Mouse (Mus musculus) urinary bladder, postnatal 4 days (tissue): ENCODE measurements at regions not wholly inside any gene's neighbourhood (a gene's known extent, or its start where the extent isn't known, plus 50 kb on each side); places are given as distances from the start of the nearest gene placed in this dataset.

Source experiments
- DNase-seq, 2 experiments: peaks; one replicate each; pipeline ENCODE4 v3.0.0; 2021 to 2022; ENCODE audit warnings: low spot score in 2 of 2

DNA sequence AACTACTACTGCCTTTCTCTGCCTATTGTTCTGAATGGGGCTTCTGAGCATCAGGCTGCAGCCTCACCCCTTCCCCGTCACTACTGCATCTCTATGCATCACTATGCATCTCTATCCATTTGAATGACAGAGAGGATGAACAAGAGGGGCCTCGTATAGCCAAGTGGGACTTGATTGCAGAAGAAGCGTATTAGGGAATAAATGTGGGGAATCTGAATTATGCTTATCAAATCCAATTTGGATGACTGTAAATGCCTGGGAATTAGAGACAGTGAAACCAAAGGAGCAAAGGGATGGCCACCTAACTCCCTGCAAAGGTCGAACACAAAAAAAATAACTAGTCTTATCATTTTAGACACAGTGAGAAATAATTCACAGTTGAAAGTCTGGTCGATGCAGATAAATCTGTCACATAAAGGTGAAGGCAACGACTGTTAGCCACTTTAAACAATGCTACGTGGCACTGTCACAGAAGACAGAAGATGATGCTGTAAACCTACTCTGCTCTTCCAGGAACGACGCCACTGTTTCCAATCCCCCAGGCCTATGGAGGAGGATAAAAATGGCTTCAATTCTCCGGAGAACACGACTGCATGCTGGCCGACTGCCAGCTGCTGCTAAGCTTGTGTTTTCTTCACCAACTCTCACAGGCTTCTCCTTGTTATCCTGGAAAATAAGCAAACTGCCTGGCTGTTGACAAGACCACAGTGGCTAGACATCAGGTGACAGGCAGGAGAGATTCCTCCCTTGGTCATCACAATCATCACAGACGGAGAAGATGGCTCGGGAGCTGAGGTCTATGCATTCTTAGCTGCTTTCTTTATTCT lies 213.6 kb upstream of the Akirin2 start:
- no peak for DNase-seq

DNA sequence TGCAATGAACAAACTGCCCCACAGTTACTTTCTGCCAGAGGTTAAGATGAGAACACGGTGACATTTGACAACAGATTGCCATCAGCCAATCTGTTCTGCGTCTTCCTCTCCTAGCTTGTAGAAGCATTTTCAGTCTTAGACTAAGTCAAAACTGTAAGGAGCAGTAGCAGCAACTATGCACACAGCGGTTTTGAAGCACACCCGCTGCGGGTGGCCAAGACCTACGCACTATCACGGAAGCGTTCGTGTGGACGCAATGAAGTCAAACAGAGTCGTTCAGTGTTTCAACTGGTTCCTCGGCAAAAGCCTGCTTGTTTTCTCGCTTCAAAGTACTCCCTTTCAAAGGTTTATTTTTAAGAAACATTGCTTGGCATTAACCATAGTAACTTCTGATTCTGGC lies 212.9 kb upstream of the Akirin2 start:
- DNase-seq = no peak

DNA sequence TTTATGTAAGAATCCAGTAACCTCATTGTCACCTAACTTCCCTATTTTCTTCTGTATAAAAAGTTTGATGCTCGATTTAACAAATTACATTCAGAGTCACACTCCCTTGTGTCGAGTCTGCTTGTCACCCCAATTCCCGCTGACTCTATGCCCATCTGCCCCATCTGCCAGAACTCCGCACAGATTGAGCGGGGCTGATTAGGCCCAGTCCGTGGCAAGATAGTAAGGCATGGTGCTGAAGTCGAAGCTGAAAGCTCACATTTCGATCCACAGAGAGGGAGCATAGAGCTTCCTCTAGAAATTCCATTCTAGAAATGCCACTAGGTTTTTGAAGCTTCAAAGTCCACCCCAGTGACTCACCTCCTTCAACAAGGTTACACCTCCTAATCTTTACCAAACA lies 210.7 kb upstream of the Akirin2 start:
- DNase-seq = no peak

DNA sequence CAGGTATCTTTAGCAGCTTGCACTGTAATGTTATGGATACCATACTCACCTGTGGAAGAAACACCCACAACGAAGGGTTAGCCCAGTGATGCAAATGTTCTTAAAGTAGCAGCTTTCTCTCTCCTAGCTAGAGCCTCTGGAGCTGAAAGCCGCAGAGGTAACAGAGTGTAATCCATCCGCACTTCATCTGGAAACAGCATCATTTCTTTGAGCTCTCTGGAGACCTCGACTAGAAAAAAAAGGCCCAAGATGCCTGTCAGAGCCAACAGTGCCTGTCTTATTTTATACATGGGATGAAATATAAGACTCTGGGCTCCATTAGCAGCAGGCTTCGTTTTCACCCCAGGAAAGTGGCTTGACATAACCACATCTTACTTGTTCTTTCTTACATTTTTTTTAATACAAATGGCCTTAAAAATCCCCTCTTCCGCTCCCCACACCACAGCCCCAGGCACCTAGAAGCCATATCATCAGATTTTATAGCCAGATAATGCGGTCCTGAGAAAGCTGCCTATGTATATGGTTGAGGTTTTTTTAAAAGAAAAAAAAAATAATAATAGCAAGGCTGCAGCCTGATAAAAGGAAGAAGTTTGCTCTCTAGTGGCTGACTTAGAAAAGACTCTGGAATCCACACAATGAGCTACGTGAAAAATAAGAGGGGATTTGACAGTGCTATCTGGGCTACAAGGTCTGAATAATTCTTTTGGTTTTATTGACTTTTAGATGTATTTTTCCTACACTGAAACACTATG lies 179.3 kb upstream of the Akirin2 start:
- no peak for DNase-seq

DNA sequence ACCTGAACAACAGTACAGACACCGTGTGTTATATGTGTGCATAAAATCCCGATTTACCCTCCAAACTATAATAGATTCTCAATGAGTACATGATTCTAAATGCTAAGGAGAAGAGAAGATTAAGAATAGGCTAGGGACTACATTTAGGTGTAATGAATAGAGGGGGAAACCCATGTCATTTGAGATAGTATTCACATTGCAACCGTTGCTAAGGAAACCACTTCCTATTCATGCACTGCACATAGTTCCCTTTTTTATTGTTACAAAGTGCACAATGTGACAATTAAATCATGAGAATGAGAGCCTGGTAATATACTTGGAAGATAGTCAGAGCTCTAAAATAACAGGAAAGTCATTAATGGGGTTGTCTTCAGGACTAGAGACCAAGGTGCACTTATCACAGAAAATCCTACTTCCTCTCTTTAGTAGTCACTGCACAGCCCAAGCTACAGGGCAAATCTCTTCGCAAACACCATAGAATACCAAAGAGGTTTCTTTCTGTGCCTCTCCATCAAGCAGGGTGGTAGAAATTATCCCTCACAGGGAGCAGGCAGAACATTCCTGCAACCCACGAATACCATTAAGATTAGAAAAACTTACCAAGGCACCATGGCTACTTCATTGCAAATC lies 164.3 kb upstream of the Akirin2 start:
- DNase-seq = no peak

DNA sequence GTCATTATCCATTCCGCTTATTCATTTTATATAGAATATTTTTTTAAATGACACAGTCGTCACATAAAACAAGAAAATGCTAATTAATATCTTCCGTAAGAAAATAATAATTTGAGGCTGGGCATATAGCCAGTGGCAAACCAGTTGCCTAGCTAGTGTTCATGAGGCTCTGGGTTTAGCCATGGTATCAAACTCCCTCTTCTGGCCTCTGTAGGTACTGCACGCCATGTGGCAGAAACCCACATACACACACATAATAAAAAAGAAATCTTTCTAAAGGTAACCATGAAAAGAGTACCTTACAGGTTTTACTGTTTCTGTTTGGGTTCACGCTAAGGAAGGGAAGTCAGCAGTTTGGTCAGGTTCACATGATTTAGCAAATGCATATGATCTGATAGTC lies 159.2 kb upstream of the Akirin2 start:
- no peak for DNase-seq

DNA sequence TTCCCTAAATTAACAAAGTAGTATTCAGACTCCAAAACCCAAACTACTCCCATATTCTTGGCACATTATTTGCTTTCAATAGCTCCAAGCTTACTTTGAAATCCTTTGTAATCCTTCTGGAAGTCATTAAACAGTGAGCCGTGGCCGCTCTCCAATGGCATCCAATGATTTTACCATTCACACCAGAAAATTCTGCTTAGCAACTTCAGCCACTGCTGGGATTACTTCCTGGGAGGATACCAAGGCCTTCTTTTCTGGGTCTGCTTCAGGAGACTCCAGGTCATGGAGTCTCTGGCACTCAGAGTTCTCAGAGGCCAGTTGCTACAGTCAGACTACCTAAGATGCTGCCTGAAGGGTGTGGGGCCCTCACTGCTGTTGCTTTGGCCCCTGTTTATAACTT lies 147.7 kb upstream of the Akirin2 start:
- DNase-seq = no peak

DNA sequence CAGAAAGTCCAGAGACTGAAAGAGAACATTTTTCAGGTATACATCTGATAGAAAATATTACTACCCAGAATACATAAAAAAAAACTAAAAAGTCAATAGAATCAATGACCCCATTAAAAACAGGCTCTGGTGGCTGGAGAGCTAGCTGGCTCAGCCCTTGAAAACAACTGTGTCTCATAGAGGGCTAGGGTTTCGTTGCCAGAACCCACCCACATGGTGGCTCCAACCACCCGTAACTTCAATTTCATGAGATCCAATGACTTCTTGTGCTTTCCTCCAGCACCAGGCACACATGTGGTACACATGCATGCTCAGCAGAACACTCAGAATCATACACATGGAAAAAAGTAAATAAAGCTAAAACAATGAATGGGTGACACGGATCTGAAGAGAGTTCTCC lies 143.6 kb upstream of the Akirin2 start:
- DNase-seq = no peak

DNA sequence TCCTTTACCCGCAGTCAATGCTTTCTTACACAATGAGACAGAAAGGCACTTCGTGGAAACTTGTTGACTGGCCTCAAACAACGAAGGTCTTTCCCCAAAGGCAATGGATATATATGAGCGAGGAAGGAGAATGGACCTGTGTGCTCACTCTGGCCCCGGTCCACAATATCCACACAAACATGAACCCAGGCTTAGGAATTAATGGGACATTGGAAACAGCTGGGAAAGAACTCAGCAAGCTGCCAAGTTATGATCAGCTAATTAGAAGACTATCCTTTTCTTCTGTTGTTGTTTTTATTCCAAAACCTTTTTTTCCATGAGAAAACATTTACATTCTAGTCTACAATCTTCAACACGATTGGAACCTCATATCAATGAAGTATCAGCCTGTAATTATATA lies 129.8 kb upstream of the Akirin2 start:
- no peak for DNase-seq

DNA sequence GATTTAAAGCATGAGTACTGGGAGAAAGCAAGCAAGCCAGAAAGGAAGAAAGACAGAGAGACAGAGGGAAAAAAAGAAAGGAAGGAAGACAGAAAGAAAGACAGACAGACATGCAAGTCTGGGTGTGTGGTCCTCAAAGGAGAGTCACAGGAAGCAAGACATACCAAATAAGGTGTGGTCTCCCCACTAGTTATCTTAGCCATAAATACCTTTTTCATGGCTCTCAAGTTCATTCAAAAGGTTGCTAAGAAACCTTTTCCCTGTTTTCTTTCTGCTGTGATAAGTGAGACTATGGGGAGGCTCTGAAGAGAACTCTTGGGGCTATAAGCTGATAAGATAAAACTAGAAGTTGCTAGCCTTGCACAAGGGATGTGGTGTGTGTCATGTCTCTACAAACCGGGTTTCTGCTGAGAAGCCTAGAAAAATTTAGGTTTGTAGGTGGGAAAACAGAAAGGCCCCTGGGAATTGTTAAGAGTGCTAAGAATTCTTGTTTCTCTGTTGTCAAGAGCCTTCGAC lies 126.5 kb upstream of the Akirin2 start:
- no peak for DNase-seq

DNA sequence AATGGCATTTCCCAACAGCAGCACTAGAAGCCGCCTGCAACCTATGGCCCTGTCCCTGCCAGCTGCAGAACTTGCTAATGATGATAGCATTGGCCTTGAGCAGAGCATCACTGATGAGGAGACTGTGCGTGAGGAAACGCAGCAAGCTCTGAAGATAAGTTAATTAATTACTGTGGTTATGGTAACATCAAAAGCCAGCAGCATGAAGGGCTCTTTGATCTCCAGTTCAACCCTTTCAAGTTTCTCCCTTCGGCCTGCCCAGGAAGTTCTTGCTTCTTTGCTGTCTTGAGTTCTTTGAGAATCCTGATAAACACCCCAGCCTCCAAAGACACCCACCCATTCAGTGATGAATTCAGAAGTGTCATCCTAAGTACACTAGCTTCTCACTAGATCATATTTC lies 121.7 kb upstream of the Akirin2 start:
- DNase-seq = no peak

DNA sequence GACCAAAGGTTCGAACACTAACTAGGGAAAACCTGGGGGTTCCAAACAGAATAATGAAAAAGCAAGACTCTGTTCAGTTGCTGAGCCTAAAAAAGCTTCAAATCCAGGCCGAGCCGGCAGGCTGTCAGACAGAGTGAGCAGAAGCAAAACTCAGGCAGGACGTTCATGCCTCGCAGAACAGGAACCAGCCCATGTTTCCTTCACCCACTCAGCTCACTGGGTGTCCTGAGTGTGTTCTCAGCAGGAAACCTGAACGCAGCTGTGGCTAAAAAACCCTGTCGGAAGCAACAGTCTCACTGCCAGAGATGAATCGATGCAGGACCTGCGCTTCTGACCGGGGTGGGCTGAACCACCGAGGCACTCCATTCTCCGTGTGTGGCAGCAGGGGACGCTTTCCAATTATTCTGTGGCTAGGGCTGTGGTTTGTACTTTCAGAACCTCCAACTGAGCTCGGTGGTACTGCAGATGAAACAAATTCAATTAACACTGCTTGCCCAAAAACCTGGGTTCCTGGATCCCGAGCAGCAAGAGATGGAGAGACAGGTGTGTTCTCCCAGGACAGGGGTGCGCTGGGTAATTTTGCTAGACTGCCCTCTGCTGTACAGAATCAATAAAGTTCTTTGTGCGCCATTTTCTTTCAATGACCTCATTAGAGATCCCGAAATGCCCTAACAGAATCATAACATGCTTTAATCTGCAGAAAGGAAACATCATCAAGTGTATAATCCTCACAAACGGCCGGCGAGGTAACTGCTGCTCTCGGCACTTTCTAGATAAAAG lies 121.1 kb upstream of the Akirin2 start:
- DNase-seq = no peak

DNA sequence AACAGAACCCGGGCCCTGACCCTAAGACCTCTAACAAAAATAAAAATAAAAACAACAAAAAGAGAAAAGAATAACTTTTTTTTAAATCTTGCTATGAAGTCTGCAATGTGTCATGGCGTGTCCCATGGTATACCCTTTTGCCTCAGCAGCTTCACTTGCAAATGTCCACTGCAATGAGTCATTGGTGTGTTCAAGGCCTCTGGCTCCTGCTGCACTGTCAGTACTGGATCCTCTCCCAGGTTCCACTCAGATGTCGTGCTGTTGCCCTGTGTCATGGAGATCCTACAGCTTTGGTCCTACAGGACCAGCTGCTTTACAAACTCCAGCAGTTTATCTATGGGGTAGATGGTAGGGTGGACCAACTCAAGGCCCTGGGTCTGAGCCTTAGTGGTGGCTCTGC lies 113.4 kb upstream of the Akirin2 start:
- DNase-seq = no peak

DNA sequence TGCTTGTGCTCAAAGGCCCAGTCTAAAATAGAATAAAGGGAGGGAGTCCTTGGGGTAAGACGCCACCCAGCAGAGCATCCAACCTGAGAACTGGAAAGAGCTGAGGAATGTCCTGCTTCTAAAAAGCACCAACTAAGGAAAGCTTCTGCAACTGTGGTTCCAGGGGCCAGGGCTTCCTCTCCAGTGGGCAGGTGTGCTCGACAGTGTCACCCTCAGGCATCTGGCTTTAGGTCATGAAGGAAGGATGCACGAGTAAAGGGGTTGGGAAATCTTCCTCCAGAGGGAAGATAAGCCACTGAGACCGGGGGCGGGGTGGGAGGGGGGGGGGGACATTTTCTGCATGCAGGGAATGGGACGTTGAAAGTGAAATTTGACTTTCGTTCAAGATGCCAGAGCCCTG lies 101.2 kb upstream of the Akirin2 start:
- no peak for DNase-seq

DNA sequence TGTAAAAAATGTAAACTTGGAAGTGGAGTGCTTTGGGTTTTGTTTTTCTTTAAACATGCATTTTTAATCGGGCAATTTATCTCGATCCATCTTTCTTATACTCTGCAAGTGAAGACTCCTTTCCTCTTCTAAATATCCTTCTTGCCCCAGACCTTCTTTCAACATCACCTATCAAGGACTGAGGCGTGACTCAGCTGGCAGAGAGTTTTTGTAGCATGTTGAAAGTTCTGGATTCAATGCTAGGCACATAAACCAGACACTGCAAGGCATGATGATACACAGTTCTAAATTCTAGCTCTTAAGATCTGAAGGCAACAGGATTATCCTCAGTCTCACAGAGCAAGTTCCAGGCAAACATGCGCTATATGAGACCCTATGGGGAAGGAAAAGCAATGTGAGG lies 88.1 kb upstream of the Akirin2 start:
- no peak for DNase-seq

DNA sequence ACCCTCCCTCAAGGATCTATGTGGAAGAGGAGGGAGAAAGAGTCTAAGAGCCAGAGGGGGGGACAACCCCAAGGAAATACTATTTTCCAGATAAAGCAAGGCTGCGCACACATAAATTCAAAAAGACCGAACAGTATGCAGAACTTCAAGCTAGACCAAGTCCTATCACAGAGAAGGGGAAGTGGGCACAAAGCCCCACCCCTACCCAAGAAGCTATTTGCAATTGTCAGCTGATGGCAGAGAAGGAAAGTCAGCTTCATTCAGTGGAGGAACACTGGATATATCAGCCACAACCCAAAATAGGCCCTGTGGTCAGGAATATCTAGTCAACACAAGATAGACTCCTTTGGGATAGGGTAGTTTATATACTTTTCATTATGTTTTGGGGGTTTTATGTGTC lies 84.9 kb upstream of the Akirin2 start:
- no peak for DNase-seq

DNA sequence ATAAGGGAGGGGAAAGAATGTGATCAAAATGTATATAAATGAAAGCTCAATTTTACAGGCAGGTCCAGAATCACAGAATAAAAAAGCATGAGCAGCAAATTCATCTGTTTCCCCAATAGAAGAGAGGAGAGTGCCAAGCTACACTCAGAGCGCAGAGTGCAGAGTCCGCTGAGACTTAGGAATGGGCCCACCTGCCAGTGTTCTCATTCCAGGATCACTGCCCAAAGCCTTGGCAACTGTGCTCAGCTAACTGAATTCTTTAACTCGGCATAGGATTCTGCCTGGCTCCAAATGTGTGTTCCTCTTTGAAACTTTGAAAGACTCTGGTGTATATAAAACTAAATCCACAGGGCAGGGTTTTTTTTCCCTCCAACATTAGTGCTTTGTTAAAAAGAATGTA lies 84.4 kb upstream of the Akirin2 start:
- DNase-seq = no peak

DNA sequence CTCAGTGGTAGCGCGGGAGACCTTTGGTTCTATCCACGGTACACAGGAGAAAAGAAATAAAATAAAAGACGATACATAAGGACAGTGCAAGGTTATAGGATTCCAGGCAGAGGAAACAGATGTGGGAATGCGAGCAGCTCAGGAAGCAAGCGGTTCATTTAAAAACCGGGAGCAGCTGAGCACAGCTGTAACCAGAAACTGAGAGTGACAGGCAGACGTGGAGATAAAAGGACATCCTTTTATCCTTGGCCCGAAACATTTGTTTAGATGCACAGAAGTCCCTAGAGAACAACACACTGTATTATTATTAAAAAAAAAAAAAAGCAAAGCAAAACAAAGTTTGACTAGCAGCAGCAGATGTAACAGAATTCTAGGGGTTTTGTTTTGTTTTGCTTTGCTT lies 82.6 kb upstream of the Akirin2 start:
- DNase-seq = no peak

DNA sequence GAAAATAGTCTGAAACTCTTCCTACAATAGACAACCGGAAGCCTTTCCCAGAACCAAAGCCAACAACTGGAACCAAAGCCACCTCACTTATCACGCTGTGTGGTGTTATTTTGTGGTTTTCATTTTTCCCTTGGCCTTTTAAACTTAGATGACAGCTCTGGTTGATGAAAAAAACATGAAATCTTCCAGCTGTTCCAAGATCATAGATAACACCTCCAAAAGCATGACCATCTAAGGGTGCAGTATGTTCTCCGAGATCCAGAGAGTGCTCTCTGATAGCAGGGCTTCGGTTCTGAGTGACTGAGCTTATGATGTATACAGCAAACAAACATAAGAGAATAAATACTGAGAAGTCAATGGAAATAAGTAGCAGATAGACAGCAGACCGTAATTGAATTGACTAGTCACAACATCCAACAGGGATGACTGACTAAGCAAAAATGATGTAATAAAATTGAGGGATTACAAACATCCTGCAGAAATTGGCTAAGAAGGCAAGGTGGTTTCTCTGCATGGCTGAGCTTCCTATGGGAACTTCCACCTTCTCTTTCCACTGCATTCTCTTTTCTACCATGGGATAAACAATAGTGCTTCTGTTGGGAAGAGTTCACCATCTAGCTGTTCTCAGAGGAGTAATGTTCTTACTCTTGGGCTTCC lies 74.8 kb upstream of the Akirin2 start:
- DNase-seq = no peak

DNA sequence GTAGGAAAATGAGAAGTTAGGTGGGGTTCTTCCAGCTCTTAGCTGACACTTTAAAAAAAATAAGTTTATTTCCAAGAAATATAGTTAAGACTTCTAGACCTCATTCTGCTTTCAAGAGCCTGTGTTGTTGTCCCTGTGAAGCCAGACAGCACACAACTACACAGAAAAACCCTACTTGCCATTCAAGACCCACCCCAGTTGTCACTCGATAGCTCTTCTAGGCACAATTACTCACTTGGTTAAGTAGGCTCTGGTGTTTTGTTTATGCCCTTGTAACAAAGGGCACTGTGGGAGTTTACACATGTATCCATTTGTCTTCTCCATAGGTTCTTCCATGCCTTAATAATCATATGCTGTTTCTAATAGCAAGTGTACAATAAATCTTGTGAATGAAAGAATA lies 66.5 kb upstream of the Akirin2 start:
- no peak for DNase-seq

DNA sequence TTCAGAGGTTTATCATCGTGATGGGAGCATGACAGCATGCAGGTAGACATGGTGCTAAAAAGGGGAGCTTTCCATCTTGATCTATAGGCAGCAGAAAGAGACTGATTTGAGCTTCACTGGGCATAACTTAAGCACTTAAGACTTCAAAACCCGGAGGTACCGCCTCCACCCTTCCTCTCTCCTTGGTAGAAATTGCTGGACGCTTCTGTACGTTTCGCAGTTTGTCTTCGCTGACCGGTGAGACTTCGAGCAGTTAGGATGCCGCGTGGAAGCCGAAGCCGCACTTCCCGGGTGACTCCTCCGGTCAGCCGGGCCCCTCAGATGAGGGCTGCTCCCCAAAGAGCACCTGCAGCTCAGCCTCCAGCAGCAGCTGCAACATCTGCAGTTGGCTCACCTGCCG lies 65.2 kb upstream of the Akirin2 start:
- no peak for DNase-seq
